Mouse (Mus musculus) liver, postnatal 0 days (tissue): ENCODE data around the gene Cux2. TPM values are rescaled to one million over a fixed set of nuclear protein-coding genes. Genes with fewer than 3 reads are reported as not detected.

Source experiments
- ATAC-seq: fragments of 200-750 bp; cut with Nextera tagmentation; 2 replicates; pipeline ENCODE4 v1.8.0; 2017; ENCODE audit warnings: mild to moderate bottlenecking, moderate library complexity
- DNase-seq: peaks from one replicate; pipeline ENCODE4 v3.0.0-alpha.2; 2016
- H3K27ac ChIP-seq: fragments of 300-500 bp; sonication (generic); 2 replicates; pipeline ENCODE4 v1.5.1; 2014; ENCODE audit warnings: antibody characterized with exemption, moderate library complexity, mild to moderate bottlenecking, low read depth
- H3K27me3 ChIP-seq: fragments of 300-500 bp; sonication (generic); 2 replicates; pipeline ENCODE4 v1.6.1; 2014; ENCODE audit warnings: low read length, control low read depth, mixed read lengths; ENCODE audit not compliant: insufficient read depth
- H3K36me3 ChIP-seq: fragments of 300-500 bp; sonication (generic); replicated peaks from 2 replicates; pipeline ENCODE4 v1.6.1; 2014; ENCODE audit warnings: mild to moderate bottlenecking, control low read depth, low read length, moderate library complexity, mixed read lengths; ENCODE audit not compliant: insufficient read depth
- H3K4me1 ChIP-seq: fragments of 300-500 bp; sonication (generic); 2 replicates; pipeline ENCODE4 v1.6.1; 2014; ENCODE audit warnings: antibody characterized with exemption, mild to moderate bottlenecking, control low read depth; ENCODE audit not compliant: insufficient read depth
- H3K4me2 ChIP-seq: fragments of 300-500 bp; sonication (generic); 2 replicates; pipeline ENCODE4 v1.6.1; 2014; ENCODE audit warnings: low read depth, mild to moderate bottlenecking, low read length, moderate library complexity, mixed read lengths
- H3K4me3 ChIP-seq: fragments of 300-500 bp; sonication (generic); 2 replicates; pipeline ENCODE4 v1.5.1; 2014; ENCODE audit warnings: low read depth, low read length
- H3K9ac ChIP-seq: fragments of 300-500 bp; sonication (generic); replicated peaks from 2 replicates; pipeline ENCODE4 v1.6.1; 2014; ENCODE audit warnings: mild to moderate bottlenecking, moderate library complexity
- H3K9me3 ChIP-seq: fragments of 300-500 bp; sonication (generic); 2 replicates; pipeline ENCODE4 v1.6.1; 2016; ENCODE audit warnings: mild to moderate bottlenecking, control low read depth, low read length, mixed read lengths
- CTCF ChIP-seq: sonication (generic); IDR thresholded peaks from 2 replicates; pipeline ENCODE4 v1.5.1; 2016; ENCODE audit warnings: antibody characterized with exemption, low read depth
- EP300 ChIP-seq: IDR thresholded peaks from 2 replicates; pipeline ENCODE4 v1.6.1; 2016; ENCODE audit warnings: antibody characterized with exemption, low read depth, mild to moderate bottlenecking
- WGBS: fragments of 180-500 bp; shearing (Covaris S2); extraction: QIAGEN DNeasy Blood & Tissue Kit; methylation state at CpG from one replicate; pipeline ENCODE4 v1.1.7; 2014; ENCODE audit not compliant: insufficient replicate concordance; 5-methylcytosine and 5-hydroxymethylcytosine counted together
- polyA plus RNA-seq: library from polyadenylated mRNA; unstranded; fragments of >200 nt; fragmentation: Nextera tagmentation; extraction: Ambion mirVana; gene quantifications from 2 replicates; pipeline ENCODE4 v1.2.1, GENCODE M21; 2015

Cux2 gene
- polyA plus RNA-seq, 1 experiment from 2014 or later: 3.5 TPM

DNA sequence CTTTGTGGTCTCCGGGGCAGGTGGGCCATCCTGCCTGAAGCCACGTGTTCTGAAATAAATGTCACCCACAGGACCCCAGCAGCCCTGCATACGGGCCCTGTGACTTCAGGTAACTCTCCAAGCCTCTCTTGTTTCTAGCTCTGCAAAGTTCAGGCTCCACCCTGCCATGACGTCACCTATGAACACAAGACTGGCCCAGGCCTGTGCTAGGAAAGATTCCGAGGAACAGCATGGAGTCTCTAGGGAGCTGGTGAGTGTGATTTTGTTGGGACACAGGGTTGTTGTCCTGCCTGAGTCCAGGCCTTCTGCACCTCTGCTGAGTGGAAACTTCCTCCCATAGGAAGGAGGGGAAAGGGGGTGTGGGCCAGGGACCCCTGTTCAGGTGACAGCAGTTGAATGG, 181.9 kb downstream of the Cux2 start:
- no peak overlapping the region for H3K4me2 ChIP-seq
- no peaks in the 10 kb centered on the region for H3K27me3 ChIP-seq
- no peak overlapping the region for H3K4me3 ChIP-seq
- TF ChIP-seq CTCF: no peak
- TF ChIP-seq EP300: no peak
- no peak overlapping the region for H3K27ac ChIP-seq
- WGBS: 59% methylated on average over 5 of the region's 5 CpGs
- H3K4me1 ChIP-seq: no peaks in the 10 kb centered on the region
- no peak overlapping the region for H3K9ac ChIP-seq
- DNase-seq (no peak), ATAC-seq (no peak)
- H3K9me3 ChIP-seq: no peaks in the 10 kb centered on the region
- H3K36me3 ChIP-seq: no peaks in the 10 kb centered on the region

- no peak overlapping the region for H3K4me2 ChIP-seq
- DNase-seq (no peak), ATAC-seq (no peak)
- no peak for TF ChIP-seq CTCF
- no peak for TF ChIP-seq EP300
- no peaks in the 10 kb centered on the region for H3K27me3 ChIP-seq
- H3K27ac ChIP-seq: no peak overlapping the region
- 26% methylated on average over 4 of the region's 11 CpGs for WGBS
- no peak overlapping the region for H3K4me3 ChIP-seq
- no peaks in the 10 kb centered on the region for H3K4me1 ChIP-seq
- no peak overlapping the region for H3K9ac ChIP-seq
- H3K36me3 ChIP-seq: peaks cover 3% of the 10 kb centered on the region
- no peaks in the 10 kb centered on the region; the same call in 1 of the 2 replicates for H3K9me3 ChIP-seq
Measured at GRCm38 (mm10) chr5:121864330-121864729, 185.6 kb downstream of the Cux2 start.

DNA sequence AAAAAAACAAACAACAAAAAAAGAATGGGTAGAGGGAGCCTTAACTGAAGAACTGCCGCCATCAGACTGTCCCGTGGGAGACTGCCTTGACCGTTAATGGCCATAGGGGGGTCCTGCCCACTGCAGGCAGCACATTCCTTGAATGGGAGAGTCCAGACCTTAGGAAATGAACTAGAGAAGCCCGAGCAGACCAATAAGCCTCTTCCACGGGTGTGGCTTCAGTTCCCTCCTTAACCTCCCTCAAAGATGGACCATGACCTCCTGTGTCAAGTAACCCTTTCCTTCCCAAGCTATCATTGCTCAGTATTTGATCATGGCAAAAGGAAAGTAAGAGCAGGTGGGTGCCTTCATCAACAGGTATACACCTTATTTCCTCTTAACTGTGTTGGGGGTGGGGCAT, 187.9 kb downstream of the Cux2 start:
- no peak for ATAC-seq
- DNase-seq: no peak
- Histone ChIP-seq H3K36me3 (peaks cover 3% of the 10 kb centered on the region), H3K4me2 (no peak overlapping the region), H3K9me3 (no peaks in the 10 kb centered on the region; the same call in 1 of the 2 replicates), H3K27ac (no peak overlapping the region), H3K9ac (no peak overlapping the region), H3K4me1 (no peaks in the 10 kb centered on the region), H3K4me3 (no peak overlapping the region), H3K27me3 (no peaks in the 10 kb centered on the region)
- no peak for TF ChIP-seq CTCF
- TF ChIP-seq EP300: no peak
- WGBS: 47% methylated on average over 5 of the region's 5 CpGs

DNA sequence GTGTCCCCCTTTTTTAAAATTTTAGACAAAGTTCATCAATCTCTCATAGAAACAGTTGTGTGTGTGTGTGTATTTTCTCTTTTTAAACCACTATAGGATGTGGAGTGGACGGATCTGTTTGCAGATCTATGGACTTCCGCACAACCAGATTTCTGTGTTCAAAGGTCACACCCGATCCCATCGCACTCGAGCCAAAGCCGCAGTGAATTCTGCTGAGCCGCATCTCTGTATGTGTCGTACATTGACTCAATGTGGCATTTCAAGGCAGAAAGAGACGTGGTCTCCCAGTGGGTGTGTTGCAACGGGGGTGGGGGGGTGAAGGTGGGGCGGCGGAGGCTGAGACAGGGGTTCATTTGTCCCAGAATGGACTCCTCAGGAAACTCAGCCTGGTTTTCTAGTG, 191.5 kb downstream of the Cux2 start:
- no peaks in the 10 kb centered on the region for H3K27me3 ChIP-seq
- no peak for TF ChIP-seq EP300
- TF ChIP-seq CTCF: no peak
- peaks cover 3% of the 10 kb centered on the region for H3K36me3 ChIP-seq
- no peak overlapping the region for H3K27ac ChIP-seq
- 61% methylated on average over 12 of the region's 12 CpGs for WGBS
- H3K4me3 ChIP-seq: no peak overlapping the region
- H3K4me2 ChIP-seq: no peak overlapping the region
- H3K9ac ChIP-seq: no peak overlapping the region
- H3K4me1 ChIP-seq: peaks cover 8% of the 10 kb centered on the region; the same call in 1 of the 2 replicates
- H3K9me3 ChIP-seq: no peaks in the 10 kb centered on the region; the same call in 1 of the 2 replicates
- ATAC-seq (no peak), DNase-seq (no peak)

- Histone ChIP-seq H3K9ac (no peak overlapping the region; the same call in 1 of the 2 replicates), H3K9me3 (no peaks in the 10 kb centered on the region; the same call in 1 of the 2 replicates), H3K27me3 (no peaks in the 10 kb centered on the region)
Measured at GRCm38 (mm10) chr5:121856740-121857139, 193.2 kb downstream of the Cux2 start.

GRCm38 (mm10) chr5:121854768-121855167, 195.1 kb downstream of the Cux2 start:
- Histone ChIP-seq H3K4me3 (no peak overlapping the region), H3K27ac (no peak overlapping the region), H3K36me3 (peaks cover 4% of the 10 kb centered on the region; the same call in 1 of the 2 replicates), H3K9ac (no peak overlapping the region), H3K9me3 (no peaks in the 10 kb centered on the region), H3K27me3 (no peaks in the 10 kb centered on the region), H3K4me1 (peaks cover 16% of the 10 kb centered on the region), H3K4me2 (no peak overlapping the region)
- DNase-seq (no peak), ATAC-seq (no peak)
- no peak for TF ChIP-seq EP300
- no peak for TF ChIP-seq CTCF
- WGBS: 71% methylated on average over 8 of the region's 10 CpGs

More at GRCm38 (mm10) chr5:121856740-121857139, 193.2 kb downstream of the Cux2 start:
- H3K27ac ChIP-seq: no peak overlapping the region
- 69% methylated on average over 11 of the region's 11 CpGs for WGBS
- ATAC-seq (no peak), DNase-seq (no peak)
- peaks cover 7% of the 10 kb centered on the region for H3K36me3 ChIP-seq
- no peak overlapping the region for H3K4me2 ChIP-seq
- H3K4me1 ChIP-seq: peaks cover 8% of the 10 kb centered on the region; the same call in 1 of the 2 replicates
- H3K4me3 ChIP-seq: no peak overlapping the region
- no peak for TF ChIP-seq CTCF
- no peak for TF ChIP-seq EP300
